Mouse (Mus musculus): ENCODE measurements around the gene Rcsd1. TPM values are rescaled to one million over a fixed set of nuclear protein-coding genes. Genes with fewer than 3 reads are reported as not detected.
A peak's percentile ranks its signal among the peaks of the same experiment; 100 is the strongest.

Gene Rcsd1
- total and polyA plus RNA-seq, 2 experiments, result 2.6 to 3.3 TPM

DNA sequence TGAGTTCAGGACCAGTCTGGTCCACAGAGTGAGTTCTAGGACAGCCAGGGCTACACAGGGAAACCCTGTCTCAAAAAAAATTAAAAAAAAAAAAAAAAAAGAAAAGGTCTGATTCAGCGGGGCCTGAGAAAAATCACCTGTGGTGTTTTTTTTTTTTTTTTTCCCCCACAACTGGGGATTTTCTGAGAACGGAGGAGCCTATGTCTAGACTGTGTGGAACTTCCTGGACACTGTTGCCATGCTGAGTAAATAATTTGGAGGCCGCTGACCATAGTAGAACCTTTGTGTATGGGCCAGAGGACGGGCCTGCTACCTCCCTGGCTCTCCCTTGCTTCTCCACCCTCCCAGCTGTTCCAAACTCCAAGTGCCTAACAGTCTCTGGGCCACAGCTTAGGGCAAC is 40.7 kb downstream of the Rcsd1 start:
- no peak overlapping the region for H3K4me3 ChIP-seq (ENCODE audit: insufficient read depth, low read depth, low read length)
- no peak for DNase-seq (ENCODE audit: extremely low read depth, low read depth, low spot score)
- peaks cover 5% of the 10 kb centered on the region; the same call in 1 of the 2 replicates for H3K4me1 ChIP-seq (ENCODE audit: control insufficient read depth, insufficient read depth, low read length)
- no peaks in the 10 kb centered on the region for H3K36me3 ChIP-seq (ENCODE audit: control insufficient read depth, insufficient read depth, low read length)
- no peaks in the 10 kb centered on the region for H3K79me2 ChIP-seq (ENCODE audit: control insufficient read depth, insufficient read depth, low read length)
- H3K27ac ChIP-seq (replicated peaks; ENCODE audit: insufficient read depth, low read depth, low read length), result no peak overlapping the region
- TF ChIP-seq CTCF (IDR thresholded peaks at IDR 0.05; ENCODE audit: low read depth, low read length) (no peak), POLR2A (IDR thresholded peaks at IDR 0.05; ENCODE audit: extremely low read depth, insufficient read depth, low read length) (no peak)
- 60% methylated on average over 4 of the region's 4 CpGs for WGBS
- H3K27me3 ChIP-seq (ENCODE audit: control insufficient read depth, insufficient read depth, low read length), result no peaks in the 10 kb centered on the region
- no peak overlapping the region for H3K9ac ChIP-seq (ENCODE audit: low read depth, low read length)

GRCm38 (mm10) chr1:165667380-165667779 is 42.2 kb downstream of the Rcsd1 start:
- no peak for DNase-seq (ENCODE audit: extremely low read depth, low read depth, low spot score)
- H3K9ac ChIP-seq (ENCODE audit: low read depth, low read length), result no peak overlapping the region
- WGBS, result 58% methylated on average over 13 of the region's 13 CpGs

DNA sequence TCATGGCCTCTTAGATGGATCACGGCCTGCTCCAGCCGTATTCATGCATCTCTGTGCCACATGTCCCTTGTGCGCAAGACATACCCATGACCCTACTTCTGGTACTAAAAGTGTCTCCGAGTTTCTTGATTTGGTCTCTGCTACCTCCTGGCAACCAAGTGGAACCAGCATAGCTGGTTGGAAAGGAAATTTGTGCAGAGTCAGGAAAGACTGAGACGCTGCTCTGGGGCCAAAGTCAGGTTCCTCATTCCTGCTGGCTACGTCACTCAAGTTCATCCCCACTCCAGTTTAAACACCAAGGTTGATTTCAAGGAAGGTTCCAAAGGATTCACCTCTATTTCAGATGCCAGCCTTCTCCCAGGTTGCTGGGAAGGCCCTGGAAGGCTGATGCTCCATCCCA is 42.6 kb downstream of the Rcsd1 start:
- WGBS, result 91% methylated on average over 6 of the region's 6 CpGs
- Histone ChIP-seq H3K27ac (replicated peaks; ENCODE audit: insufficient read depth, low read depth, low read length) (peak overlapping the region; percentile 22), H3K36me3 (ENCODE audit: control insufficient read depth, insufficient read depth, low read length) (no peaks in the 10 kb centered on the region)

More at GRCm38 (mm10) chr1:165667380-165667779, 42.2 kb downstream of the Rcsd1 start:
- TF ChIP-seq CTCF (IDR thresholded peaks at IDR 0.05; ENCODE audit: low read depth, low read length) (no peak), POLR2A (IDR thresholded peaks at IDR 0.05; ENCODE audit: extremely low read depth, insufficient read depth, low read length) (no peak)
- no peaks in the 10 kb centered on the region for H3K79me2 ChIP-seq (ENCODE audit: control insufficient read depth, insufficient read depth, low read length)
- H3K27ac ChIP-seq (replicated peaks; ENCODE audit: insufficient read depth, low read depth, low read length), result peak overlapping the region; percentile 22
- H3K36me3 ChIP-seq (ENCODE audit: control insufficient read depth, insufficient read depth, low read length), result no peaks in the 10 kb centered on the region
- H3K4me1 ChIP-seq (ENCODE audit: control insufficient read depth, insufficient read depth, low read length), result peaks cover 6% of the 10 kb centered on the region; the same call in 1 of the 2 replicates
- no peak overlapping the region for H3K4me3 ChIP-seq (ENCODE audit: insufficient read depth, low read depth, low read length)
- H3K27me3 ChIP-seq (ENCODE audit: control insufficient read depth, insufficient read depth, low read length), result no peaks in the 10 kb centered on the region

DNA sequence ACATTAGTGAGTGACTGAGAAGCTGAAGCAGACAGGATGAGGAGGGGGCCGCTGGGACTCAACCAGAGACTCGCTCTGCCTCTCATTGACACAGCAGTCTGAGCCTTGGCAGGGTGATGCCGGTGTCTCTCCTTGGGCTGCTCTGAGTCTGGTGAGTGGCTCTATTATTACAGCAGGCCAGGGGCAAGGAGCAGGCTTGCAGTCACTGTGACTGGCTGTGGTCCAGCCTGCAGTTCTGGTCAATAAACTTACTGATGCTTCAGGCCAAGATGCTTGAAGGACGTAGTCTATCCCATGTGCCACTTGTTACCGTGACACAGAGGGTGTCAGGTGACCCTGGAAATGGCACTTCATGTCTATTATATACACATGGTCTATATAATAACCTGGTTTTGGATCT is 43.8 kb downstream of the Rcsd1 start:
- no peak for TF ChIP-seq POLR2A (IDR thresholded peaks at IDR 0.05; ENCODE audit: extremely low read depth, insufficient read depth, low read length)
- TF ChIP-seq CTCF (IDR thresholded peaks at IDR 0.05; ENCODE audit: low read depth, low read length), result no peak
- Histone ChIP-seq H3K36me3 (ENCODE audit: control insufficient read depth, insufficient read depth, low read length) (no peaks in the 10 kb centered on the region), H3K27me3 (ENCODE audit: control insufficient read depth, insufficient read depth, low read length) (no peaks in the 10 kb centered on the region), H3K79me2 (ENCODE audit: control insufficient read depth, insufficient read depth, low read length) (no peaks in the 10 kb centered on the region), H3K4me3 (ENCODE audit: insufficient read depth, low read depth, low read length) (no peak overlapping the region), H3K9ac (ENCODE audit: low read depth, low read length) (no peak overlapping the region), H3K4me1 (ENCODE audit: control insufficient read depth, insufficient read depth, low read length) (peaks cover 5% of the 10 kb centered on the region; the same call in 1 of the 2 replicates), H3K27ac (replicated peaks; ENCODE audit: insufficient read depth, low read depth, low read length) (no peak overlapping the region)
- 66% methylated on average over 5 of the region's 5 CpGs for WGBS
- DNase-seq (ENCODE audit: extremely low read depth, low read depth, low spot score), result peak; percentile 31

More for the DNA sequence above, 42.6 kb downstream of the Rcsd1 start:
- H3K9ac ChIP-seq (ENCODE audit: low read depth, low read length), result no peak overlapping the region
- TF ChIP-seq CTCF (IDR thresholded peaks at IDR 0.05; ENCODE audit: low read depth, low read length) (no peak), POLR2A (IDR thresholded peaks at IDR 0.05; ENCODE audit: extremely low read depth, insufficient read depth, low read length) (no peak)
- peaks cover 5% of the 10 kb centered on the region; the same call in 1 of the 2 replicates for H3K4me1 ChIP-seq (ENCODE audit: control insufficient read depth, insufficient read depth, low read length)
- peak; percentile 24 for DNase-seq (ENCODE audit: extremely low read depth, low read depth, low spot score)
- H3K79me2 ChIP-seq (ENCODE audit: control insufficient read depth, insufficient read depth, low read length), result no peaks in the 10 kb centered on the region
- H3K27me3 ChIP-seq (ENCODE audit: control insufficient read depth, insufficient read depth, low read length), result no peaks in the 10 kb centered on the region
- H3K4me3 ChIP-seq (ENCODE audit: insufficient read depth, low read depth, low read length), result no peak overlapping the region

GRCm38 (mm10) chr1:165663277-165663676 is 46.3 kb downstream of the Rcsd1 start:
- H3K27me3 ChIP-seq (ENCODE audit: control insufficient read depth, insufficient read depth, low read length), result no peaks in the 10 kb centered on the region
- WGBS, result 75% methylated on average over 16 of the region's 16 CpGs
- DNase-seq (ENCODE audit: extremely low read depth, low read depth, low spot score), result no peak
- no peaks in the 10 kb centered on the region for H3K36me3 ChIP-seq (ENCODE audit: control insufficient read depth, insufficient read depth, low read length)
- H3K4me3 ChIP-seq (ENCODE audit: insufficient read depth, low read depth, low read length), result no peak overlapping the region
- no peak for TF ChIP-seq POLR2A (IDR thresholded peaks at IDR 0.05; ENCODE audit: extremely low read depth, insufficient read depth, low read length)
- no peak for TF ChIP-seq CTCF (IDR thresholded peaks at IDR 0.05; ENCODE audit: low read depth, low read length)
- H3K9ac ChIP-seq (ENCODE audit: low read depth, low read length), result no peak overlapping the region
- H3K79me2 ChIP-seq (ENCODE audit: control insufficient read depth, insufficient read depth, low read length), result no peaks in the 10 kb centered on the region
- peaks cover 2% of the 10 kb centered on the region; the same call in 1 of the 2 replicates for H3K4me1 ChIP-seq (ENCODE audit: control insufficient read depth, insufficient read depth, low read length)
- no peak overlapping the region for H3K27ac ChIP-seq (replicated peaks; ENCODE audit: insufficient read depth, low read depth, low read length)

DNA sequence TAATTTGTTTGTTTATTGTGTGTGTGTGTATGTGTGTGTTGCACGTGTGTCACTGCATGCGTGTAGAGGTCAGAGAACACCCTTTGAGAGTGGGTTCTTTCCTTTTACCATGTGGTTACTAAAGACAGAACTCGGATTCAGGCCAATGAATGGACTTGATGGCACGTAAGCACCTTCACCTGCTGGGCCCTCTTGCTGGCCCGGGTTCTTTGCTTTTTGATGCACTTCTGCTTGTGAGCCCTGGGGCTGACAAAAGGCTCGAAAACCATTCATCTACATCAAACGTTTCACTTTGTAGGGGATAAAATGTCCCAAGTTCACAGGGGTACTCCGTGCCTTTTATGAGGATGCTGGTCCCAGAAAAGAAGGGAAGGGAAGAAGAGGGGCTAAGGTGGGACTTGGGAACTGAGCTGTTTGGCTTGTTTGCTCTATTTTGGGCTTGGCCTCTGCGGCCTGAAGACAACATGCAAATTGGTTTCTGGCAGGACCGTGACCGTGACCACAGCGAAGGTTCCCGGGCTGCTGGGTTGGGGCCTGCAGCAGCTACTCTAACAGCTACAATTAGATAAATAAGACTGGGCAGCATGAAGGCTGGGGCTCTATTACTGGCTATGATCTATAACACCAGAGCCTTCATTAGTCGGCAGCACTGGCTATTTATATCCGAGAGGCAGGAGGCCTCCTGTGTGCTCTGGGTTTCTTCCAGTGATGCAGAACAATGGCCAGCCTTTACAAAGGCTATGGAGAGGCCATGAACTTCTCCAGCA is 46.9 kb downstream of the Rcsd1 start:
- peaks cover 2% of the 10 kb centered on the region; the same call in 1 of the 2 replicates for H3K4me1 ChIP-seq (ENCODE audit: control insufficient read depth, insufficient read depth, low read length)
- no peak for TF ChIP-seq POLR2A (IDR thresholded peaks at IDR 0.05; ENCODE audit: extremely low read depth, insufficient read depth, low read length)
- TF ChIP-seq CTCF (IDR thresholded peaks at IDR 0.05; ENCODE audit: low read depth, low read length), result no peak
- no peak overlapping the region for H3K9ac ChIP-seq (ENCODE audit: low read depth, low read length)
- no peak overlapping the region for H3K27ac ChIP-seq (replicated peaks; ENCODE audit: insufficient read depth, low read depth, low read length)
- no peaks in the 10 kb centered on the region for H3K27me3 ChIP-seq (ENCODE audit: control insufficient read depth, insufficient read depth, low read length)
- no peak overlapping the region for H3K4me3 ChIP-seq (ENCODE audit: insufficient read depth, low read depth, low read length)
- WGBS, result 79% methylated on average over 15 of the region's 15 CpGs
- H3K79me2 ChIP-seq (ENCODE audit: control insufficient read depth, insufficient read depth, low read length), result no peaks in the 10 kb centered on the region
- DNase-seq (ENCODE audit: extremely low read depth, low read depth, low spot score), result no peak
- no peaks in the 10 kb centered on the region for H3K36me3 ChIP-seq (ENCODE audit: control insufficient read depth, insufficient read depth, low read length)
